13 mouse cellular contexts compared by ENCODE assay signal in genomic region chr2:57243987-57244386, GRCm38 (mm10).
"Had no signal": no experiment of that assay in that cellular context is flagged by ENCODE, and none has a peak within 500 bp of the region (broad histone marks: within the 10 kb centered on the region; RNA-seq: fewer than 3 reads in every experiment).

No protein-coding gene starts in this region.

- H3K4me3 ChIP-seq: midbrain, embryonic 10.5 days; midbrain, embryonic 13.5 days; myocyte; neural tube, embryonic 12.5 days had no signal

- H3K27ac ChIP-seq: liver, embryonic 14.5 days; midbrain, embryonic 10.5 days; midbrain, embryonic 13.5 days; neural tube, embryonic 12.5 days had no signal

- DNase-seq: lung, adult 18-20 months; lung, embryonic 14.5 days; lung, postnatal 10 days; lung, postnatal 4 days; right cerebral cortex, postnatal 14 days; thymus, adult 18-20 months; thymus, postnatal 25 days; thymus, postnatal 4 days had no signal
